Comparison of ENCODE assay signal across 25 mouse cellular contexts in genomic region chr10:85596301-85596700, GRCm38 (mm10).
DNase-seq lines count a peak whose midpoint lies in the region; ATAC-seq lines count a peak whose summit lies in the region.
"Had no signal": no experiment of that assay in that cellular context is flagged by ENCODE, and none has a peak within 500 bp of the region (broad histone marks: within the 10 kb centered on the region; RNA-seq: fewer than 3 reads in every experiment).

No protein-coding gene starts in this region.

- no peak overlapping the region for H3K27ac ChIP-seq in midbrain, embryonic 11.5 days (ENCODE audit: low read depth, low read length)
- H3K27ac ChIP-seq in midbrain, embryonic 15.5 days = no peak overlapping the region

- no peaks in the 10 kb centered on the region for H3K36me3 ChIP-seq in midbrain, embryonic 11.5 days (ENCODE audit: control insufficient read depth, insufficient read depth, low read length)
- no peaks in the 10 kb centered on the region for H3K36me3 ChIP-seq in midbrain, embryonic 15.5 days (replicated peaks)
- H3K36me3 ChIP-seq: G1E had no signal

- H3K4me2 ChIP-seq in midbrain, embryonic 11.5 days = no peak overlapping the region
- no peak overlapping the region for H3K4me2 ChIP-seq in midbrain, embryonic 15.5 days

- H3K9ac ChIP-seq in midbrain, embryonic 11.5 days (ENCODE audit: low read length) = no peak overlapping the region
- no peak overlapping the region for H3K9ac ChIP-seq in midbrain, embryonic 15.5 days

- DNase-seq in midbrain, embryonic 11.5 days (ENCODE audit: low spot score, missing footprints) = peak; percentile 49
- peak; percentile 28 for DNase-seq in ES-CJ7 (ENCODE audit: low read depth, low spot score)
- peak; percentile 54 for DNase-seq in R1 (ENCODE audit: low read depth, low spot score)
- peak; percentile 51 for DNase-seq in ZHBTc4 (ENCODE audit: low read depth, low spot score)
- no peak for DNase-seq in right cerebral cortex, postnatal 36 days (ENCODE audit: low spot score in 2 of 2)
- DNase-seq in gastrocnemius, postnatal 14 days = no peak
- no peak for DNase-seq in urinary bladder, postnatal 10 days (ENCODE audit: low spot score)
- DNase-seq: adrenal gland, adult 2 months; adrenal gland, adult 8-10 months; adrenal gland, postnatal 10 days; adrenal gland, postnatal 14 days; adrenal gland, postnatal 25 days; adrenal gland, postnatal 36 days; B cell, adult 2 months; cerebellum, adult 11 months; cerebellum, adult 11-12 months; cerebellum, adult 18-20 months; cerebellum, adult 2 months; cerebellum, adult 8-10 months had no signal

- no peaks in the 10 kb centered on the region for H3K27me3 ChIP-seq in midbrain, embryonic 11.5 days (ENCODE audit: control insufficient read depth, insufficient read depth, low read length)
- H3K27me3 ChIP-seq in midbrain, embryonic 15.5 days (replicated peaks) = no peaks in the 10 kb centered on the region
- H3K27me3 ChIP-seq: CH12.LX, Patski had no signal

- H3K4me3 ChIP-seq in midbrain, embryonic 11.5 days (ENCODE audit: low read depth, low read length) = no peak overlapping the region
- H3K4me3 ChIP-seq in midbrain, embryonic 15.5 days = no peak overlapping the region

- H3K4me1 ChIP-seq in midbrain, embryonic 11.5 days (ENCODE audit: control insufficient read depth, insufficient read depth, low read length) = no peaks in the 10 kb centered on the region
- H3K4me1 ChIP-seq in midbrain, embryonic 15.5 days = peaks cover 20% of the 10 kb centered on the region

- H3K9me3 ChIP-seq in midbrain, embryonic 11.5 days (ENCODE audit: control insufficient read depth, low read length) = no peaks in the 10 kb centered on the region
- no peaks in the 10 kb centered on the region for H3K9me3 ChIP-seq in midbrain, embryonic 15.5 days

- no peak for ATAC-seq in midbrain, embryonic 11.5 days (ENCODE audit: low FRiP score)
- no peak for ATAC-seq in midbrain, embryonic 15.5 days (replicated peaks)
- ATAC-seq: activated CD4-positive, CD25-positive, alpha-beta regulatory T cell, adult 4 months; CD4-positive, CD25-positive, alpha-beta regulatory T cell, adult 4 months; Patski had no signal

- intact Hi-C loops in gastrocnemius, postnatal 14 days (cut with DNase I; ENCODE audit: low total_unique reads) = no loop called here

- WGBS in midbrain, embryonic 11.5 days = 81% methylated on average over 5 of the region's 5 CpGs
- WGBS in midbrain, embryonic 15.5 days = 88% methylated on average over 5 of the region's 5 CpGs

Comparison
In these comparisons a context has a peak if more than half of its experiments do, and no peak if none do; other contexts are left out.
1. DNase-seq: peak in midbrain, embryonic 11.5 days (single experiment), ES-CJ7 (single experiment), R1 (single experiment) and ZHBTc4 (single experiment); none in right cerebral cortex, postnatal 36 days (0 of 2), gastrocnemius, postnatal 14 days (single experiment) and urinary bladder, postnatal 10 days (single experiment).